Mouse (Mus musculus): Measurements from ENCODE around the gene Hist1h2ai.

GRCm38 (mm10) chr13:21706669-21707068 lies 9.6 kb upstream of the Hist1h2ai start:
- no peak for TF ChIP-seq CTCF (IDR thresholded peaks at IDR 0.05; ENCODE audit: low read depth)
- no peak for TF ChIP-seq EP300 (IDR thresholded peaks at IDR 0.05; ENCODE audit: low read depth)
